Mouse (Mus musculus) urinary bladder, adult 18-20 months (tissue): ENCODE measurements around the gene Eif2b3.

Source experiments
- DNase-seq, 2 experiments: peaks; one replicate each; pipeline ENCODE4 v3.0.0; 2022; ENCODE audit warnings: low spot score in 2 of 2, mixed read lengths in 2 of 2

Gene Eif2b3

GRCm38 (mm10) chr4:117014901-117015415 lies 4.2 kb upstream of the Eif2b3 start:
- no peak for DNase-seq

DNA sequence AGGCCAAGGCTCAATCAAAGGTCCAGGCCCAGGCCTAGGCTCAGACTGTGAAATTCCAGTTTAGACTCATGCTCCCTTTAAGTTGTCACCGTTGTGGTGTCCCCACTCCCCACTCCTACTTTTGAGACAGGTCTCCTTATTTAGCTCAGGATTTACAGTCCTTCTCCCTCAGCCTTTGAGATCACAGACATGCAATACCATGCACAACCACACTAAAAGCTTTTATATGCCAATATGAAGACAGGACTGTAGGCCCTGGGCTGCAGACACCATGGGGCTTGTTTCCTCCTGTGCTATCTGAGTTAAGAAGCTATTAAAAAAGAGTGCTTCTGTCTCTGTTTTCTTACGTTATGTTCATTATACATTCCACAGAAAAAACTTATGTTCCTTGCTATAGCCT lies 1.5 kb upstream of the Eif2b3 start:
- DNase-seq = no peak

DNA sequence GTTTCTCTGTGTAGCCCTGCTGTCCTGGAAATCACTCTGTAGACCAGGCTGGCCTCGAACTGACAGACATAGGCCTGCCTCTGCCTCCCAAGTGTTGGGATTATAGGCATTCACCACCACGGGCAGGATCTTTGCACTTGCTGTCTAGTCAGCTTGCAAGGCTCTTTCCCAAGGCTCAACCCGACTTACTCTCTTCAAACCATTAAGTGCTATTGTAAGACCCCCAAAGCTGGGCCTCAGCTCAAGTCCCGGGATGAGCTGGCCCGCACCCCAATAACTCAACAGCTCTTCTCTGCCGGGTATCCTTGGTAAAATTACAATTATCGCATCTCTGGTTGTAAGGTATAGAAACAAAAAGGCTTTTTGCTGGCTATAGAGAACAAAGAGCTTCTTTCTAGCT lies 875 bp upstream of the Eif2b3 start:
- DNase-seq = no peak

DNA sequence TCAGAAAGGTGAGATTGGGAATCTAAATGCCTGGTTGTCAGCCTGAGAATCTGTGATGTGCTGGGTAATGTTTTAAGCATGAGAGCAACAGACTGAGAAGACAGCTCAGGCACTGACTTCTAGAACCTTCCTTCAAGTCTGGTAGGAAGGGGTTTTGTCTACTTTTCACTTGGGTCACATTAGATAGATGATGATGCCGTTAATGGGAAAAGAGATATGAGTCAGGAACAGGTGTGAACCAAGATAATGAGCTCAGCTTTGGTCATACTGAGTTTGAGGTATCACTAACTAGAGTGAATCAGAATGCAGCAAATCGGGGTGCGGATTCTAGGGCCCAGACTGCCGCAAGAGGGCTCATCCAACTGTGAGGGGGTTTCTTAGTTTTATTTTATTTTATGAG lies 4.3 kb downstream of the Eif2b3 start:
- DNase-seq = no peak

DNA sequence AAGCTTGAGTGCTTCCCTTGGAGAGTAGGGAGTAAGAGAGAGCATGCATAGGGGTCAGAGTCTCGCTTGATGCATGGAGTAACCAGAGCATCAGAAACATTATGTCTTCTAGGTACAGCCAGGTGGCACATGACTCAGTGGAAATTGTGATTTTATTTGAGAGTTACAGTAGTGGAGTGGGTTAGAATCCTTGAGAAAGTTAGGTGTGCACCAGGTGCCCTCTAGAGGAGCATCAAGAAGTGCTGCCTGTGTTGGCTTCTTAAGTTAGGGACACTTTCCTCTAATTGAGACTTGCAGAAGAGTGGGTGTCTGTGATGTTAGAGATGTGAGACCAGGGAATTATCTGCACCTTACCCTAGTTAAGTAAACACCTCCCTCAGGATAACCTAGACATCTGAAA lies 11.9 kb downstream of the Eif2b3 start:
- no peak for DNase-seq

- DNase-seq = no peak
Measured at GRCm38 (mm10) chr4:117039925-117040687, 20.9 kb downstream of the Eif2b3 start.

GRCm38 (mm10) chr4:117040791-117041190 lies 21.6 kb downstream of the Eif2b3 start:
- no peak for DNase-seq

- peak; percentile 12 to 54 for DNase-seq
Measured at GRCm38 (mm10) chr4:117041283-117041721, 22.1 kb downstream of the Eif2b3 start.

- peak in 1 of 2 experiments; percentile 19 for DNase-seq
Measured at GRCm38 (mm10) chr4:117048836-117049235, 29.6 kb downstream of the Eif2b3 start.

- DNase-seq = no peak
Measured at GRCm38 (mm10) chr4:117049485-117049884, 30.3 kb downstream of the Eif2b3 start.

GRCm38 (mm10) chr4:117052626-117053025 lies 33.4 kb downstream of the Eif2b3 start:
- no peak for DNase-seq

DNA sequence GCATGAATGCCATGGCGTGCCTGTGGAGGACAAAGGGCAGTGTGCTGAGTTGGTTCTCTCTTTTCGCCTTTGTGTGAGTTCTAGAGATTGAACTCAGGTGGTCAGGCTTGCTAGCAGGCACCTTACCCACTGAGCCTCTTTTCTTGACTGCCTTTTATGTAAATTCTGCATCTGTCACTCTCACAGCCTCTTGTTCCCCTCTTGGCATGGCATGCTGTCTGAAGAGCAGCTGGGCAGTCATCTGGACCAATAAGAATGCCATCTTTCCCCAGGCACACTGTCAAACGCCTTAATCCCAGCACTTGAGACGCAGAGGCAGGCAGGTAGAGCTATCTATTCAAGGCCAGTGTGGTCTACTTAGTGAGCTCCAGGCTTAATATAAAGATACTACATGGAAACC lies 34.8 kb downstream of the Eif2b3 start:
- no peak for DNase-seq

DNA sequence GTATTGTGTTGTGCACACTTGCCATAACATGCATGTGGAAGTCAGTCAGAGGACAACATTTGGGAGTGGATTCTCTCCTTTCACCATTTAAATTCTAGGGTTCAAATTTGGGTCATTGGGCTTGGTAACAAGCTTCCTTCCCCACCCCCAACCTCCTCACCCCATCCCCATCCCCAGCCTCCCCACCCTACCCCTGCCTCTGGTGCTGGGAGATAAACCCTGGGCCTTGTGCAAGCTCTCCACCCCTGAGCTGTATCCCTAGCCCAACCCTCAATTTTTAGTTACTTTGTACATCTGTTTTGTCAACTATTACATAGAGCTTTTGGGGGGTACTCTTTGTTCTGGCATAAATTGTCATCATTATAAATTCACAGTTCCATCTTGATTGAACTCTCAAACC lies 36.9 kb downstream of the Eif2b3 start:
- DNase-seq = no peak

DNA sequence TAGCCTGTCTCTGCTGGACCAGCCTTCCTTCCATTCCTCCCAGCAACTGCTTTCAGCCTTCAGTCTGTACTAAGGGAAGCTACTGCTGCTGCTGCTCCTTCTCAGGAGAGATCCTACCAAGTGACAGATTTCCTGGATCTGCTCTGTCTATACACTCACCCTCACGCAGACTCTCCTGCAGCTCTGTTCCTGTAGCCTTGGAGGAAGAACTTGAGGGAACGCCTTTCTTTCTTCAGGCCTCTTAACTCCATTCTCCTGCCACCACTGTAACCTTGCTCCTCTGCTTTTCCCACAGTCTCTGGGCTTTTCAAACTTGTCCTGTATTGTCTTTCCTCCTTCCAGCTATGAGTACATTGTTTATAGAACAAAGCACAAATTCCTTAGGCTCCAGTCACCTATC lies 37.3 kb downstream of the Eif2b3 start:
- no peak for DNase-seq

DNA sequence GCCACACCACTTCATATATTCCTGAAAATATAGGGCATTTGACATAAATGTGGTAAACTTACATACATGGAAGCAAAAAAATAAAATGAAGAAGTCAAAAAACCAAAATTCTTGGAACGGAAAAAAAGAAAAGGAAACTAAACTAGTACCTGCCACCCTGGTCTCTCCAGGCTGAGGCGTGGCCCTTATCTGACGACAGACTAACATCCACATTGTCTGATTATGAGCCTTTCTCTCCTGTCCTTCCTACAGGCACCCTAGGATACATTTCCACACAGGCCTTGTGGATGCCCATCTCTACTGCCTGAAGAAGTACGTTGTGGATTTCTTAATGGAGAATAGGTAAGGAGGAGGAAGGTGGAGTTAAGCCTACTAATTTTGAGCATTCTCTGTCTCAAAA lies 39.3 kb downstream of the Eif2b3 start:
- DNase-seq = no peak

DNA sequence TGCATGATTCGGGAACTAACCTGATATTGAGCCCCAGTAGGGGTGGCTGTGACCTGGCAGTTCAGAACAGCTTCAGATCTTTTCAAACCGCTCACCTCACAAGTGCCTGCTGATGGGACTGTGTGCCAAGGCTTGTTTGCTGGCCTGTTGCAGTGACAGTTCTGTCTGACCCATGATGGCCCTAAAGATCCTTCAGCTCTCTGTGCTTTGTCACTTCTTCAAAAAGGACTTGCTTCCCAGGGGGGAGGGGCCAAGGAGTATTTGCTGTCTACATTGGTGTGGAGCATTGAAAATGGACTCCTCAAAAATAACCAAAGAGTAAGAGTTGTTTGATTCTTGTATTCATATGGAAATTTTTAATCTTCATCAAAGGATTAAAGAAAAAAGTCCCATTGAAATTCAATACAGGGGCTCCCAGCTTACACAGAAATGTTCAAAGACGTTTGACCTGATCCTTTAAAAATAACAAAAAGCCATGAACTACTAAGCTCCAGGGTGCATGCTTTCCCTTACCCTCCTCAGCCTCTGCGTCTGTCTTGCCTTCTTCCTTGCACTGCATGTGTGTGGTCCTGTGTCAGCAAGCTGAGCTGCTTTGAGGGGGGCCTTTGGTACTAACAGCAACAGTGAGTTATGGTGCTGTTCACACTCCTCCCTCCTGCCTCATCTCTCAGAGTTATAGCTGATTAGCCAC lies 43.6 kb downstream of the Eif2b3 start:
- no peak for DNase-seq

DNA sequence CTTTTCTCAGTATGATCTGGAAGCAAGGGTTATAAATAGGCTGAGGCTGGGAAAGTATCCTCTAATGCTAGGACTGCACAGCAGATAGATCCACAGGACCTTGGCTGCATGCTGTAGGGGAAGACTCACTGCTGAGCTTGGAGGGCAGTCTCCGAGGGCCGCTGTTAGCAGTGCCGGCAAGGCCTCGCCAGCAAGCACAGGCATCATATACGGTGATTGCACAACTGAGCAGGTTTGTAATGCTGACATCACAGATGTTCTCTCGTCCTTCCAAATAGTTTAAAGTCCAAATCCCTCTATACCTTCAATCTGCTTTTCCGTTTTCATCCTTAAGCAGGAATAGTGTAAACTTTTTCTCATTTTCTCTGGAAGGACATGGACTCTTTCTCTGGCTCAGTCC lies 48.8 kb downstream of the Eif2b3 start:
- DNase-seq = no peak

- DNase-seq = no peak
Measured at GRCm38 (mm10) chr4:117069647-117070046, 50.4 kb downstream of the Eif2b3 start.

DNA sequence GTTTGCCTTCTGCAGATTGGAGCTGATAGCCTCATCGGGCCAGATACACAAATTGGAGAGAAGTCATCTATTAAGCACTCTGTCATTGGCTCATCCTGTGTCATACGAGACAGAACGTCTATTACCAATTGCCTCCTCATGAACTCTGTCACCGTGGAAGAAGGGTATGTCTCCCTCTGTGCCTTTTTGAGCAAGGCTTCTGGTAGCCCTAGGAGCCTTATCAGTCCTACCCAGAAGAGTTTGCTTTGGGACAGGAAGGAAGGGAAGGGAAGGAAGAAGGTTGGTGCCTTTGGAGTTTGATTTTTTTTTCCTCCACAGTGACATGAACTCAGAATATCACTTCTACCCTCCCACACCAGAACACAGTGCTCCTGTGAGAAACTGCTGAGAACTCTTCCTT lies 51.4 kb downstream of the Eif2b3 start:
- no peak for DNase-seq

GRCm38 (mm10) chr4:117071183-117071582 lies 52.0 kb downstream of the Eif2b3 start:
- no peak for DNase-seq

GRCm38 (mm10) chr4:117087948-117088640 lies 68.9 kb downstream of the Eif2b3 start:
- no peak for DNase-seq

DNA sequence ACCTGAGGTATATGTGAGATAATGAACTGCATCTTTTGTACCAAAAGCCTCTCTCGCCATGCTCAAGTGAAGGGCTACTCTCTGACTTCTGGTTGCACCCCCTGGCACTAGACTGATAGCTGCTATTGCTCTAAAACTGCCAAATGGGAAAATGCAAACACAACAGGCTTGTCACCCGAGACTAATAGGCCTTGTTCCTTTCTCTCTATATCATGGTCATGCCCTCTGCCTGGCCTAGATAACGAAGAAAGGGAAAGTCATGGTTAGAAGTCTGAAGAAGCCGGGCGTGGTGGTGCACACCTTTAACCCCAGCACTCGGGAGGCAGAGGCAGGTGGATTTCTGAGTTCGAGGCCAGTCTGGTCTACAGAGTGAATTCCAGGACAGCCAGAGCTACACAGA lies 71.4 kb downstream of the Eif2b3 start:
- no peak for DNase-seq
